Mouse (Mus musculus) hematopoietic multipotent progenitor cell, adult 10-12 weeks (in vitro differentiated cells): ENCODE data around the gene Bud23. TPM values are rescaled to one million over a fixed set of nuclear protein-coding genes. Genes with fewer than 3 reads are reported as not detected.

Experiments used
- polyA plus RNA-seq: library from polyadenylated mRNA; stranded (reverse); fragments of >175 nt; gene quantifications from 2 replicates; pipeline ENCODE4 v1.2.3, GENCODE M21; 2012; ENCODE audit warnings: low replicate concordance

Bud23 gene
- 79.7 and 101 TPM in 2 replicates for polyA plus RNA-seq

GRCm38 (mm10) chr5:135064909-135065446, at the start of gene Bud23:
Bud23 (minus strand) TSS chr5:135064959.

GRCm38 (mm10) chr5:135089653-135090052, 24.9 kb upstream of the Bud23 start, which contains the start of gene Mlxipl:
Mlxipl (plus strand) TSS chr5:135089890.

GRCm38 (mm10) chr5:135077564-135078481, 13.1 kb upstream of the Bud23 start, which contains the start of gene Vps37d:
Vps37d (minus strand) TSS chr5:135078266.

GRCm38 (mm10) chr5:135063629-135064381, 954 bp downstream of the Bud23 start, which contains the start of gene Dnajc30:
Dnajc30 (plus strand) TSS chr5:135064202.

GRCm38 (mm10) chr5:135023344-135024173, 41.2 kb downstream of the Bud23 start, which contains the start of gene Stx1a:
Stx1a (plus strand) TSS chr5:135023482.

GRCm38 (mm10) chr5:135008671-135009589, 55.8 kb downstream of the Bud23 start, which contains the start of gene Abhd11:
Abhd11 (plus strand) TSS chr5:135009152.

Other genes starting within 250 kb of the Bud23 start
- 0.17 TPM in 1 of 2 replicates, not detected in the other for gene Tmem270, start 158.2 kb downstream of the Bud23 start, polyA plus RNA-seq
- gene Cldn13, start 149.4 kb downstream of the Bud23 start, polyA plus RNA-seq, result 0.22 and 6.3 TPM in 2 replicates
- 6.5 and 12.7 TPM in 2 replicates for gene Mettl27, start 132.6 kb downstream of the Bud23 start, polyA plus RNA-seq
- gene Cldn4, start 118.0 kb downstream of the Bud23 start, polyA plus RNA-seq, result 0.14 and 0.28 TPM in 2 replicates
- gene Cldn3, start 78.7 kb downstream of the Bud23 start, polyA plus RNA-seq, result 0.28 TPM in 1 of 2 replicates, not detected in the other
- 30.3 and 38.4 TPM in 2 replicates for gene Abhd11, start 55.8 kb downstream of the Bud23 start, polyA plus RNA-seq
- gene Stx1a, start 41.5 kb downstream of the Bud23 start, polyA plus RNA-seq, result 11.2 and 13.3 TPM in 2 replicates
- 47.4 and 79.2 TPM in 2 replicates for gene Dnajc30, start 757 bp downstream of the Bud23 start, polyA plus RNA-seq
- gene Vps37d, start 13.3 kb upstream of the Bud23 start, polyA plus RNA-seq, result 0.68 and 2.2 TPM in 2 replicates
- gene Mlxipl, start 24.9 kb upstream of the Bud23 start, polyA plus RNA-seq, result 0.27 and 0.42 TPM in 2 replicates
- gene Tbl2, start 84.7 kb upstream of the Bud23 start, polyA plus RNA-seq, result 12.4 and 13.0 TPM in 2 replicates
- gene Bcl7b, start 103.3 kb upstream of the Bud23 start, polyA plus RNA-seq, result 75.1 and 83.6 TPM in 2 replicates
- gene Baz1b, start 122.3 kb upstream of the Bud23 start, polyA plus RNA-seq, result 29.3 and 48.8 TPM in 2 replicates
- 0.45 and 0.48 TPM in 2 replicates for gene Fzd9, start 186.3 kb upstream of the Bud23 start, polyA plus RNA-seq